Mouse (Mus musculus) cortical plate, adult 2 months (tissue): ENCODE measurements around the gene Atp5g3.
A peak's percentile ranks its signal among the peaks of the same experiment; 100 is the strongest.

ENCODE experiments used
- CTCF ChIP-seq: fragments of 200-500 bp; IDR thresholded peaks from 2 replicates; pipeline ENCODE4 v1.5.1; 2011; ENCODE audit warnings: mild to moderate bottlenecking, control low read depth, low read length; ENCODE audit not compliant: insufficient read depth; ENCODE audit errors: extremely low read depth
- POLR2A ChIP-seq: fragments of 200-500 bp; IDR thresholded peaks from 2 replicates; pipeline ENCODE4 v1.6.1; 2011; ENCODE audit warnings: mild to moderate bottlenecking, low read length, control low read depth; ENCODE audit not compliant: insufficient read depth; ENCODE audit errors: extremely low read depth

DNA sequence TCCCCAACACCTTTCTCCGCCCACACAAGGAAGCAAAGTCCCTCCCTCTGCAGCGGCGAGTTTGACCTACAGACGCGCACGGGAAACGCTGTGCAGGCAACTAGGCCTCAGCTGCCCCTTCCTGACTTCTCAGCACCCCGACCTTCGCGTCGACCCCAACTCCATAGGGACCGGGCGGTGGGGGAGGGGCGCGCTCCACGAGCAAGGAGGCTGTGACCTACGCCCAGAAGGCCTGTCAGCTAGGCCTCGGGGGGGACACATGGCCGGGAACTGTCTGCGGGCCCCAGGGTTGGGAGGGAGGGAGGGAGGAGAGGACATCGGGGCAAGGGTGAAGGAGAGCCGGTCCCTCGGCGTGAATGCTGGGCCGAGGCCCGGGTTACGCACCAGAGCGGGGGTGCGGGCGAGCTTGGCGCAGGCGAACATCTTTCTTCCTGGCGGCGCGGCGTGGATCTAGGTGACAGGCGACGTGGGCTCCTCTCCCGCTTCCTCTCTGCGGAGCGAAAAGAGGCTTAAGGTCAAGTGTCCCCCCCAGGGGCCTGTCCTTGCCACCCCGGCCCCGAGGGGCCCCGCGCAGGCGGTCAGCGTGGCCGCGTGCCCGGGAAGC is 453 bp downstream of the Atp5g3 start:
- TF ChIP-seq POLR2A (0 out of 2 replicates have a peak, but pooled peaks have one; percentile 26), CTCF (no peak)
